Mouse (Mus musculus) retina, postnatal 1 day (tissue): Measurements from ENCODE around the gene Olfr1295.

Source experiments
- DNase-seq: peaks from one replicate; pipeline ENCODE4 v3.0.0-alpha.2; 2012

Gene Olfr1295

DNA sequence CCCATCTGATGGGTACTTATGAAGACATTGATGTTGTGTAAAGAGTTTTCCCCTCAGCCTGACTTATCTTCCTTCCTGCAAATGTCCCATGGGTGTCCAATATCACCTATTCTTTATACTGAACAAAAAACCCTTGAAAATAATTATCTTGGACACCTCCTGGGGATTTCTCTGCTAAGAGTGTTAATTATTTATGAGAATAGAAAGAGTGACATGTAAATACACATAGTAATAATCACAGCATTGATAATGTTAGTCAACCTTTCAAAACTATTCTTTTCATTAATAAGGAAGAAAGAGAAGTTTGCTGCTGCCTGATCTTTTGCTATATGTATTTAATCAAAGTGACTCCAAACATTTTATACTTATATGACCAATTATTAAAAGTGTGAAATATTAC, at the start of gene Olfr1295:
Olfr1295 (minus strand) TSS at position 101 of the 400 bp plus-strand sequence.
- no peak for DNase-seq

DNA sequence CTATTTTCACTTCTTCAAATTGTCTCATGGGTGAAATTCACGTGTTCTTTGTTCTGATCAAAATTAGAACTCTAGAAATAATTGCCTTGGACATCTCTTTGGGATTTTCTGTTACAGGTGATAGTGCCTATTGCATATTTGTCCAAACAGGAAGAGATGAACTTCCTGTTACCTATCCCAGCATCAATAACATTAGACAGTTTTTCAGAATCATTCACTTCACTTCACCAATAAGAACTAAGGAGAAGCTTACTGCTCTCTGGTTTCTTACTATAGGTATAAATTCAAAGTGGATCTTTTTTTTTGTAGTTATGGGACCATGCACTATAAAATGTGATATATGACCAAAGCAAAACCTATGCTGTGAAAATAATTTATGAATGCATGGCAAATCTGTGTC, 29.3 kb downstream of the Olfr1295 start, which contains the start of gene Olfr1294:
Olfr1294 (minus strand) TSS at position 101 of the 400 bp plus-strand sequence.
- DNase-seq: no peak

DNA sequence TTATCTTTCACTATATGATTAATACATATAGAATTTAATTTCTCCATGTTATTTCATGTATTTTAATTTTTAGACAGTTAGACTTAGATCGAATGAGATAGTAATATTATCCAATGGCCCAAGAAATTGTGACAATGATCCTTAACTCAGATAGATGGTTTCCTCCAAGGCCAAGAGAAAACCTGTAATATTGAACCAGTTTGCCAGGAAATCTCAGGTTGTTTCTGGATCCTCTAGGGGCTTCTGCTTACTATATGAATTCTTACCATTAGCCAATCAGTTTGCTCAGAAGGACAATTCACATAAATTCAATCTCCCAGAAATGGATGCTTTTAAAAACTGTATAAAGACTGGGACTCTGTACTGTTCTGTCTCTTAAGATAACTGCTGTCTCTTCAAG, 44.6 kb downstream of the Olfr1295 start, which contains the start of gene Olfr1293-ps:
Olfr1293-ps (plus strand) TSS at position 301 of the 400 bp plus-strand sequence.
- DNase-seq: no peak

DNA sequence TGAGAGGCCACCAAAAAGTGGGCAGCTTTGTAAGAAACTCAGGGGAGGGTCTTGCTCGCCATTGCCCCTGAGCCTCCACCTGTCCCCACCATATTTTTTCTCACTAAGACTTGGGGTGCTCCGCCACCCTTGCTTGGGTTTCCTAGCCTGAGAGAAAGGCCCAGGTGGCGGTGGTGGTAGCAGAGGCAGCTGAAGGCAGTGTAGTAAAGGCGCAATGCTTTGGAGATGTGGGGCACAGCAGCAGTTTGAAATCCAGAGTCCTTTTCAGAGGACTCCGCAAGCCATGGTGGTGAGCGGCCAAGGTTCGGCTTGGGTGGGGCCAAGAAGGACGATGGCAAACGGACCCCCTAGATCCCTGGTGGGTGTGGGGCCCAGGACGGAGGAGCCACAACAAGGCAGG, 52.0 kb downstream of the Olfr1295 start:
- no peak for DNase-seq
